Mouse (Mus musculus) retina, adult 2 months (tissue): ENCODE measurements around the gene Hsf5.
A peak's percentile ranks its signal among the peaks of the same experiment; 100 is the strongest.

Source experiments
- DNase-seq: peaks from one replicate; pipeline ENCODE4 v3.0.0-alpha.2; 2012; ENCODE audit warnings: low read depth, low spot score

The Hsf5 gene

GRCm38 (mm10) chr11:87590841-87591525 lies 26.0 kb upstream of the Hsf5 start:
- DNase-seq, result no peak

GRCm38 (mm10) chr11:87591526-87592353 lies 25.2 kb upstream of the Hsf5 start, which contains the start of gene Mtmr4:
Mtmr4 (plus strand) TSS chr11:87592162.
- DNase-seq, result peak; percentile 97

GRCm38 (mm10) chr11:87592354-87592695 lies 24.6 kb upstream of the Hsf5 start:
- no peak for DNase-seq

- DNase-seq, result no peak
These were observed 24.0 kb upstream of the Hsf5 start for GRCm38 (mm10) chr11:87592713-87593598.

- DNase-seq, result peak; percentile 53
These were observed 21.6 kb upstream of the Hsf5 start for GRCm38 (mm10) chr11:87595327-87595841.

GRCm38 (mm10) chr11:87595976-87596375 lies 21.0 kb upstream of the Hsf5 start:
- DNase-seq, result no peak

GRCm38 (mm10) chr11:87596492-87596891 lies 20.5 kb upstream of the Hsf5 start:
- no peak for DNase-seq

GRCm38 (mm10) chr11:87597061-87597460 lies 19.9 kb upstream of the Hsf5 start:
- no peak for DNase-seq

- DNase-seq, result no peak
These were observed 17.4 kb upstream of the Hsf5 start for GRCm38 (mm10) chr11:87599395-87600089.

GRCm38 (mm10) chr11:87600322-87600853 lies 16.6 kb upstream of the Hsf5 start:
- DNase-seq, result no peak

- no peak for DNase-seq
These were observed 14.7 kb upstream of the Hsf5 start for GRCm38 (mm10) chr11:87602234-87602633.

GRCm38 (mm10) chr11:87603571-87603970 lies 13.4 kb upstream of the Hsf5 start:
- no peak for DNase-seq

GRCm38 (mm10) chr11:87609264-87609663 lies 7.7 kb upstream of the Hsf5 start:
- DNase-seq, result no peak

GRCm38 (mm10) chr11:87611547-87611946 lies 5.4 kb upstream of the Hsf5 start:
- DNase-seq, result no peak

- no peak for DNase-seq
These were observed 3.0 kb upstream of the Hsf5 start for GRCm38 (mm10) chr11:87613972-87614371.

GRCm38 (mm10) chr11:87615551-87615950 lies 1.4 kb upstream of the Hsf5 start:
- DNase-seq, result no peak

- DNase-seq, result no peak
These were observed 1.0 kb upstream of the Hsf5 start for GRCm38 (mm10) chr11:87615952-87616351.

- DNase-seq, result no peak
These were observed 642 bp downstream of the Hsf5 start for GRCm38 (mm10) chr11:87617606-87618005.

GRCm38 (mm10) chr11:87623160-87623559 lies 6.2 kb downstream of the Hsf5 start:
- no peak for DNase-seq

- DNase-seq, result no peak
These were observed 12.9 kb downstream of the Hsf5 start for GRCm38 (mm10) chr11:87629859-87630258.

GRCm38 (mm10) chr11:87638793-87639192 lies 21.8 kb downstream of the Hsf5 start:
- DNase-seq, result no peak
